Mouse (Mus musculus) ES-E14 (cell line): ENCODE measurements around the gene Bsn. TPM values are rescaled to one million over a fixed set of nuclear protein-coding genes. Genes with fewer than 3 reads are reported as not detected.
"Not testable (repeated sequence)": the region's sequence is repeated elsewhere in the genome, so short reads cannot be mapped to it uniquely, and the experiment has no call there.

Experiments used
- DNase-seq: peaks from one replicate; pipeline ENCODE4 v3.0.0-alpha.2; 2013; ENCODE audit warnings: low read depth, low spot score
- H3K27ac ChIP-seq: 2 replicates; pipeline ENCODE4 v1.5.1; 2012; ENCODE audit warnings: low read depth, mild to moderate bottlenecking, low read length, moderate library complexity, mixed read lengths; ENCODE audit not compliant: poor library complexity, insufficient read depth, severe bottlenecking
- H3K36me3 ChIP-seq: 2 replicates; pipeline ENCODE4 v1.6.1; 2012; ENCODE audit warnings: mild to moderate bottlenecking, low read length, moderate library complexity, mixed read lengths; ENCODE audit not compliant: control insufficient read depth, poor library complexity, insufficient read depth, severe bottlenecking
- H3K4me1 ChIP-seq, 2 experiments: fragments of 150-350 bp in 1 of 2; sonication (generic) in 1 of 2; 2 replicates each; pipeline ENCODE4 v1.6.1; 2012; ENCODE audit warnings: low read length in 2 of 2, mild to moderate bottlenecking in 1 of 2, mixed read lengths in 1 of 2; ENCODE audit not compliant: control insufficient read depth in 2 of 2, insufficient read depth in 2 of 2, poor library complexity in 1 of 2
- H3K4me3 ChIP-seq, 2 experiments: fragments of 150-350 bp in 1 of 2; sonication (generic) in 1 of 2; 2 replicates each; pipeline ENCODE4 v1.5.1; 2012; ENCODE audit warnings: low read length in 2 of 2, low read depth in 1 of 2, mild to moderate bottlenecking in 1 of 2, mixed read lengths in 1 of 2; ENCODE audit not compliant: insufficient read depth in 1 of 2, poor library complexity in 1 of 2, severe bottlenecking in 1 of 2
- H3K9ac ChIP-seq: 2 replicates; pipeline ENCODE4 v1.6.1; 2012; ENCODE audit warnings: low read depth, mild to moderate bottlenecking, low read length, mixed read lengths; ENCODE audit not compliant: poor library complexity, insufficient read depth, severe bottlenecking
- H3K9me3 ChIP-seq: fragments of 150-350 bp; sonication (generic); 2 replicates; pipeline ENCODE4 v1.6.1; 2012; ENCODE audit warnings: low read depth, mild to moderate bottlenecking, low read length; ENCODE audit not compliant: control insufficient read depth, insufficient read depth
- CHD2 ChIP-seq: IDR thresholded peaks from 2 replicates; pipeline ENCODE4 v1.6.1; 2014; ENCODE audit warnings: mild to moderate bottlenecking, low read depth, low read length, inconsistent platforms
- HCFC1 ChIP-seq: IDR thresholded peaks from 2 replicates; pipeline ENCODE4 v1.6.1; 2012; ENCODE audit warnings: low read length, inconsistent platforms, borderline replicate concordance; ENCODE audit not compliant: insufficient read depth
- MAFK ChIP-seq: IDR thresholded peaks from 2 replicates; pipeline ENCODE4 v1.6.1; 2014; ENCODE audit warnings: mild to moderate bottlenecking, low read depth, low read length, inconsistent platforms; ENCODE audit not compliant: insufficient read depth
- ZC3H11A ChIP-seq: IDR thresholded peaks from 2 replicates; pipeline ENCODE4 v1.6.1; 2012; ENCODE audit warnings: low read depth, mild to moderate bottlenecking, inconsistent platforms, low read length, borderline replicate concordance
- ZNF384 ChIP-seq: IDR thresholded peaks from 2 replicates; pipeline ENCODE4 v1.6.1; 2012; ENCODE audit warnings: low read depth, low read length, inconsistent platforms
- in situ Hi-C, 2 experiments: fragments of 600-800 bp; cut with MboI; formaldehyde crosslinking; loops; one replicate each; pipeline ENCODE4 v1.15.1; 2025; ENCODE audit warnings: low sequenced_read_pairs in 2 of 2, inconsistent platforms in 1 of 2; ENCODE audit not compliant: unreplicated experiment in 2 of 2
- total RNA-seq: library from RNA; depleted of rRNA; stranded (reverse); fragments of 300-350 nt; gene quantifications from 2 replicates; pipeline ENCODE4 v1.2.3, GENCODE M21; 2012

Gene Bsn
- total RNA-seq, 1 experiment = 0.45 TPM

DNA sequence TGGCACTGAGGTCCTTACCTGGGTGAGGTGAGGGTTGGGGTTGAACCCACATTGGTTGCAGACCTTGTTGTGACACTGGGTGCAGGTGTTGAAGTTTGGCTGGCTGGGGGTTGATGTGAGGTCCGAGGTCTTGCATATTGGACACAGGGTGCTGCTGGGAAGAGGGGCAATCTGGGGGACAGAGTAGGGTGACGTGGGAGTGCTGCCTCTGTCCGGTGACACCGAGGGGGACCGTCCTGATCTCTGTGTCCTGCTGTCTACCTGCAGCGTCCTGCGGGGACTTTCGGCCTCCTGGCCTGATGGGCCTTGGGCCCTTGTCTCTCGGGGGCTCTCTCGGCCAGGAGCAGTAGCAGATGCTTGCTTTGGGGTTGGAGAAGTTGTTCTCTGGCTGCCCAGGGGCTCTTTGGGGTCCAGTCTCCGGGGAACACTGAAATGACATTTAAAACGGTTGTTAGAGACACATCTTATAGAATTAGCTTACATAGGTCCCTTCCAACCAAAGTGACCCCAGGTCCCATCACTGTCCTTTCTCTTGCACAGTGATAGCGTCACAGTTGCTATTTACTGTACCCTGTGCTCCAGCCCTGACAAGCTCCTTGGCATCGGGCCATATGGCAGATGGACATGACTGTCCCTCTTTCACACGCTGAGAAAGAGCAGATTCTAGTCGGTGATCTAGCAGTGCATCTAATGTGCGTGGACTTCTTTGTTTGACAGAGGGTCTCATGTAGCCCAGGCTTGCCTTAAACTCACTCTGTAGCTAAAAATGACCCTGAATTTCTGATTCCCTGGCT is 50.8 kb downstream of the Bsn start:
- H3K9me3 ChIP-seq = no peaks in the 10 kb centered on the region
- no peak for DNase-seq
- no peak overlapping the region for H3K4me3 ChIP-seq
- H3K36me3 ChIP-seq = no peaks in the 10 kb centered on the region
- TF ChIP-seq ZNF384 (no peak), ZC3H11A (no peak), MAFK (no peak), HCFC1 (no peak), CHD2 (no peak)
- H3K27ac ChIP-seq = no peak overlapping the region
- no peak overlapping the region for H3K9ac ChIP-seq
- in situ Hi-C loops = no loop called here
- peaks cover 0 to 6% of the 10 kb centered on the region in 2 experiments; a peak in 2 of 4 replicates for H3K4me1 ChIP-seq

DNA sequence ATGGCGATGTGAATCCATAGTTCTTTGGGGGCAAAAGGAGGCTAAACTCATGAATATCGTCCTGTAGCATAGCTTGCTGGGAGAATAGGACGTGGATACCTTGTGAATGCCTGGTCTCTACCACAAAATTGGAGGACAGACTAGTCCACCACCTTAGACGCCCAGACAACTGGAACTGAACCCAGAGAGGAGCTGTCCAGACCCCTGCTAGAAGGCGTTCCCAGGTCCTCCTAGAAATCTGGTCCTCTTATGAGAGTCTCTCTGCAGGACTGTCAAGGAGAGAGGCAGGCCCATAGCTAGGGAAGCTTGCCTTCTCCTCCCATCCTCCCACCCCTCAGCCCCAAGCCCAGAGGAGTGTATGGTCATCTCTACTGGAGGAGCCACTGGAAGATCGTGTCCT is 52.1 kb downstream of the Bsn start:
- H3K9me3 ChIP-seq = no peaks in the 10 kb centered on the region
- in situ Hi-C loops = no loop called here
- TF ChIP-seq CHD2 (no peak), ZNF384 (no peak), HCFC1 (no peak), MAFK (no peak), ZC3H11A (no peak)

GRCm38 (mm10) chr9:108137523-108137922 is 52.7 kb downstream of the Bsn start:
- Histone ChIP-seq H3K9ac (no peak overlapping the region), H3K9me3 (no peaks in the 10 kb centered on the region), H3K4me3 (no peak overlapping the region), H3K4me1 (peaks cover 0 to 6% of the 10 kb centered on the region in 2 experiments; a peak in 1 of 4 replicates), H3K27ac (no peak overlapping the region), H3K36me3 (no peaks in the 10 kb centered on the region)
- TF ChIP-seq MAFK (0 out of 2 replicates have a peak, but pooled peaks have one; percentile 24), ZC3H11A (no peak)
- DNase-seq = no peak
- in situ Hi-C loops = no loop called here

More for the DNA sequence above, 52.1 kb downstream of the Bsn start:
- DNase-seq = no peak
- no peaks in the 10 kb centered on the region for H3K36me3 ChIP-seq
- H3K27ac ChIP-seq = no peak overlapping the region
- H3K4me1 ChIP-seq = peaks cover 0 to 6% of the 10 kb centered on the region in 2 experiments; a peak in 1 of 4 replicates
- H3K4me3 ChIP-seq = no peak overlapping the region
- no peak overlapping the region for H3K9ac ChIP-seq

DNA sequence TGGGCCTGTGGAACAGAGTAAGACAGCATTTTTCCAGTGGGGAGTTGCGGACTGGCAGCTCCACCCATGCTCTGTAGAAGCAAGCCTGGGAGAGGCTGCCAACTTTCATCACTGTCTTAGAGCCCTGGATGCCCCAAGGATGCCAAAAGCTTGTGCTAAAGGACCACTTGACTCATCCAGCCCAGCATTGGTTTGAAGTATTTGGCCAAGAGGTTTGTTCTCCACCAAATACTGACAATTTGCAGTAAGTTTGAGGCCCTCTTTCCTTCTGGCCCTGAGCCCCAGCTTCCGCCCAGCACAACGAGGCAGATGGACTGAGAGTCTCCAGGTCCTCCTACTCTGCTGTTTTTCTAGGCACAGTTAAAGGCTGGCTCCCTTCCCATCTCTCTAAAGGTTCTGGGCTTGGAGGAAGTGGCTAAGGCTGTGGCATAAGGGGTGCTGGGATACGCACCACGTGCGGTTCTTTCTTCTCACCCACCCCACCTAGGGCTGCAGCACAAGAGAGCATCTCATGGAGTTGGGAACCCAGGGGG is 53.2 kb downstream of the Bsn start:
- H3K9me3 ChIP-seq = no peaks in the 10 kb centered on the region
- DNase-seq = no peak
- peaks cover 0 to 6% of the 10 kb centered on the region in 2 experiments; a peak in 1 of 4 replicates for H3K4me1 ChIP-seq
- H3K36me3 ChIP-seq = no peaks in the 10 kb centered on the region
- H3K9ac ChIP-seq = no peak overlapping the region
- in situ Hi-C loops = no loop called here
- TF ChIP-seq ZC3H11A = no peak
- no peak for TF ChIP-seq MAFK
- H3K4me3 ChIP-seq = no peak overlapping the region
- no peak overlapping the region for H3K27ac ChIP-seq

DNA sequence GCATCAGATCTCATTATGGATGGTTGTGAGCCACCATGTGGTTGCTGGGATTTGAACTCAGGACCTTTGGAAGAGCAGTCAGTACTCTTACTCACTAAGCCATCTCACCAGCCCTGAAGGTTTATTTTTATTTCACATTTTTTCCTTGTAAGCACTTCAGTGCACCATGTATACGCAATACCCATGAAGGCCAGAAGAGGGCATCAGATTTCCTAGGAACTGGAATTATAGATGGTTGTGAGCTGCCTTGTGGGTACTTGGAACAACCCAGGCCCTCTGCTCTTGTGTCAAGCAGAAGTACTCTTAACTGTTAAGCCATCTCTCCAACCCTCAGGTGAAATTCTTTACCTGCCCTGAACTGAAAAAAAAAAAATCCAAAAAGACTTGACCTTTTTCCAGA is 54.0 kb downstream of the Bsn start:
- Histone ChIP-seq H3K9me3 (no peaks in the 10 kb centered on the region), H3K9ac (no peak overlapping the region), H3K36me3 (no peaks in the 10 kb centered on the region), H3K4me1 (peaks cover 0 to 4% of the 10 kb centered on the region in 2 experiments; a peak in 1 of 4 replicates), H3K4me3 (no peak overlapping the region), H3K27ac (no peak overlapping the region)
- no peak for TF ChIP-seq HCFC1
- no peak for TF ChIP-seq ZC3H11A
- DNase-seq = peak; percentile 56
- in situ Hi-C loops = no loop called here

DNA sequence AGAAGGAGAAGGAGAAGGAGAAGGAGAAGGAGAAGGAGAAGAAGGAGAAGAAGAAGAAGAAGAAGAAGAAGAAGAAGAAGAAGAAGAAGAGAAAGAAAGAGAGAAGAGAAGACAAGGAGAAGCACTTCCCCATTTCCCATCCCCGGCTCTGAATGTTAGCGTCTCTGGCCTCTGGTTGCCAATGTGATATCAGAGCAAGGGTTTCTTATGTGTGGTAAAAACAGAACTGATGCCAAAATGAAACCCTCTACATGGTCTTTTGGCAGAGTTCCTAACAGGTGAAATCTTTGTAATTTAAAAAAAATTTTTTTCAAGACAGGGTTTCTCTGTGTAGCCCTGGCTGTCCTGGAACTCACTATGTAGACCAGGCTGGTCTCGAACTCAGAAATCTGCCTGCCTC is 54.5 kb downstream of the Bsn start:
- H3K36me3 ChIP-seq, H3K4me1 ChIP-seq, H3K27ac ChIP-seq, DNase-seq, H3K9me3 ChIP-seq, H3K9ac ChIP-seq, H3K4me3 ChIP-seq, in situ Hi-C loops: not testable (repeated sequence)
